Mouse (Mus musculus): ENCODE measurements around the gene Ints4.
"Not testable (repeated sequence)": the region's sequence is repeated elsewhere in the genome, so short reads cannot be mapped to it uniquely, and the experiment has no call there.

The Ints4 gene
- long read RNA-seq, experiment 1, transcript Ints4-201 (23 exons, 3,240 nt): major isoform, 11 of 16 reads
- long read RNA-seq, experiment 1, partial matches to known transcripts: 2 of 16 reads
- long read RNA-seq, experiment 1, other reads (novel, unspliced or antisense): 3 of 16 reads
- long read RNA-seq, experiment 2, transcript Ints4-201 (23 exons, 3,240 nt): major isoform, 13 of 31 reads
- long read RNA-seq, experiment 2, partial matches to known transcripts: 10 of 31 reads
- long read RNA-seq, experiment 2, other reads (novel, unspliced or antisense): 7 of 31 reads

- intact Hi-C loops (cut with DNase I): loop anchor here (2.0 to 5.0 kb wide), 2 partner anchors 54 to 98 kb away; partner anchors contain the start of genes Aamdc and Rsf1
These were observed at the start of gene Ints4 for GRCm38 (mm10) chr7:97480821-97481339. Gene Ints4 (plus strand): TSS chr7:97480956.

GRCm38 (mm10) chr7:97433517-97433916 is 47.2 kb upstream of the Ints4 start:
- intact Hi-C loops (cut with DNase I): not testable (repeated sequence)

- intact Hi-C loops (cut with DNase I): no loop called here
These were observed 46.2 kb upstream of the Ints4 start for GRCm38 (mm10) chr7:97434517-97434916.

GRCm38 (mm10) chr7:97438986-97439385 is 41.8 kb upstream of the Ints4 start:
- intact Hi-C loops (cut with DNase I): no loop called here

- intact Hi-C loops (cut with DNase I): no loop called here
These were observed 34.4 kb upstream of the Ints4 start for GRCm38 (mm10) chr7:97446171-97446925.

GRCm38 (mm10) chr7:97447050-97447531 is 33.7 kb upstream of the Ints4 start:
- intact Hi-C loops (cut with DNase I): no loop called here

GRCm38 (mm10) chr7:97451023-97451422 is 29.7 kb upstream of the Ints4 start, which contains the start of gene Kctd14:
Gene Kctd14 (plus strand): TSS chr7:97451323.
- intact Hi-C loops (cut with DNase I): not testable (repeated sequence)

GRCm38 (mm10) chr7:97452196-97452595 is 28.6 kb upstream of the Ints4 start:
- intact Hi-C loops (cut with DNase I): no loop called here

- intact Hi-C loops (cut with DNase I): no loop called here
These were observed 27.4 kb upstream of the Ints4 start for GRCm38 (mm10) chr7:97453141-97453921.

- intact Hi-C loops (cut with DNase I): no loop called here
These were observed 26.0 kb upstream of the Ints4 start for GRCm38 (mm10) chr7:97454795-97455194.

GRCm38 (mm10) chr7:97455577-97455976 is 25.2 kb upstream of the Ints4 start:
- intact Hi-C loops (cut with DNase I): no loop called here

GRCm38 (mm10) chr7:97473001-97473400 is 7.8 kb upstream of the Ints4 start:
- intact Hi-C loops (cut with DNase I): no loop called here

- intact Hi-C loops (cut with DNase I): no loop called here
These were observed 1.4 kb upstream of the Ints4 start for GRCm38 (mm10) chr7:97479349-97479748.

- intact Hi-C loops (cut with DNase I): loop anchor here (2.0 to 5.0 kb wide), 2 partner anchors 53 to 99 kb away; partner anchors contain the start of genes Aamdc and Rsf1
These were observed 466 bp upstream of the Ints4 start for GRCm38 (mm10) chr7:97480290-97480689.

GRCm38 (mm10) chr7:97483378-97483777 is 2.6 kb downstream of the Ints4 start:
- intact Hi-C loops (cut with DNase I): loop anchor here (5.0 kb wide), 1 partner anchor 56 kb away; no protein-coding TSS in a partner anchor

- intact Hi-C loops (cut with DNase I): no loop called here
These were observed 10.4 kb downstream of the Ints4 start for GRCm38 (mm10) chr7:97491157-97491556.

- intact Hi-C loops (cut with DNase I): no loop called here
These were observed 11.7 kb downstream of the Ints4 start for GRCm38 (mm10) chr7:97492420-97492819.

- intact Hi-C loops (cut with DNase I): no loop called here
These were observed 14.3 kb downstream of the Ints4 start for GRCm38 (mm10) chr7:97495052-97495451.

- intact Hi-C loops (cut with DNase I): no loop called here
These were observed 19.9 kb downstream of the Ints4 start for GRCm38 (mm10) chr7:97500555-97501209.

GRCm38 (mm10) chr7:97514786-97515185 is 34.0 kb downstream of the Ints4 start:
- intact Hi-C loops (cut with DNase I): no loop called here

GRCm38 (mm10) chr7:97519935-97520334 is 39.2 kb downstream of the Ints4 start:
- intact Hi-C loops (cut with DNase I): no loop called here

Data from adrenal gland (tissue).